Mouse (Mus musculus): ENCODE data around the gene Bdnf. TPM values are rescaled to one million over a fixed set of nuclear protein-coding genes. Genes with fewer than 3 reads are reported as not detected.

Gene Bdnf
- polyA plus RNA-seq, 1 experiment, result 1.5 TPM

DNA sequence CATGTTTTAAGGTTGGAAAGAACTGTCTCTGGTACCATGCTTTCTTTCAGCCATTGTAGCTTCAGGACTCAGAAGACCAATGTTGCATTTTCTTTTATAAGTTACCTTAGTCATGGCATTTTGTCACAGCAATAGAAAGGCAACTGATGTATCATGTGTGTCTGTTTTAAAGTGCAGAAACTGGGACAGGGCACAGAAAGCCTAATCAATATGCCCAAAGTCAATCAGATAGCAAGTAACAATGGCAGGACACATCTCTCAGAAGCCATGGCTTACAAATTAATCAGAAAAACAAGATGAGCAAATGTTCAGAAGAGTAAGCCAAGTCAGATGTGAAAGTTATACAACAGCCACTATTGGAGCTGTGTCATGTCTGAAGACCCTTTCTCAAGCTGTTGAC is 73.9 kb downstream of the Bdnf start:
- H3K9me3 ChIP-seq (replicated peaks; ENCODE audit: control insufficient read depth, insufficient read depth, low read length, poor library complexity, severe bottlenecking), result no peaks in the 10 kb centered on the region

DNA sequence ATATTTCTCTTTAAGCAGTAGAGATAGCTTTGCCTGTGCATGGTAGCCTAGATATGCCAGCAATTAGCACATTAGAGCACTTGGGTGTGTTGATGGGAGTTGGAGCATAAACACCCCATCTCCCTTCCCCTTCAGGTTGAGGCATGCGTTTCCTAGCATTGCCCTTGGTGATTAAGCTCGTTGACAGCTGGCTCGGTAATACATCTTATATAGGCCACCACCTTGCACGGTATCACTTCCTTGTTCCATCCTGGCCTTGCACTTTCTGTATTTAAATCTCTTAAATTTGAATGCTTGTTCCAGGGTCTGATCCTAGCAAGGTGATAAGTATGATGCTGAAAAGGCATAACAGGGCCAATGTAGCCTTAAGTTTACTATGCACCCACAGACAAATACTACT is 74.3 kb downstream of the Bdnf start:
- H3K9ac ChIP-seq (ENCODE audit: low read depth, poor library complexity, severe bottlenecking), result no peak overlapping the region
- H3K9me3 ChIP-seq (replicated peaks; ENCODE audit: control insufficient read depth, insufficient read depth, low read length, poor library complexity, severe bottlenecking), result no peaks in the 10 kb centered on the region
- TF ChIP-seq CTCF (IDR thresholded peaks at IDR 0.05; ENCODE audit: low read depth, low read length), result no peak
- TF ChIP-seq POLR2A (IDR thresholded peaks at IDR 0.05; ENCODE audit: insufficient read depth, low read length), result no peak
- no peak for TF ChIP-seq EP300 (IDR thresholded peaks at IDR 0.05; ENCODE audit: insufficient read depth, low read depth, low read length)
- no peak overlapping the region for H3K4me3 ChIP-seq (ENCODE audit: low read depth, low read length)
- no peaks in the 10 kb centered on the region for H3K27me3 ChIP-seq (ENCODE audit: control insufficient read depth, insufficient read depth, low read length, poor library complexity, severe bottlenecking)
- H3K4me1 ChIP-seq (ENCODE audit: control insufficient read depth, insufficient read depth, low read length), result no peaks in the 10 kb centered on the region
- H3K36me3 ChIP-seq (ENCODE audit: control insufficient read depth, insufficient read depth, low read length, poor library complexity, severe bottlenecking), result no peaks in the 10 kb centered on the region
- no peak overlapping the region for H3K27ac ChIP-seq (ENCODE audit: insufficient read depth, low read length)

More for the DNA sequence above, 73.9 kb downstream of the Bdnf start:
- Histone ChIP-seq H3K9ac (ENCODE audit: low read depth, poor library complexity, severe bottlenecking) (no peak overlapping the region), H3K4me1 (ENCODE audit: control insufficient read depth, insufficient read depth, low read length) (no peaks in the 10 kb centered on the region), H3K4me3 (ENCODE audit: low read depth, low read length) (no peak overlapping the region), H3K27ac (ENCODE audit: insufficient read depth, low read length) (no peak overlapping the region), H3K36me3 (ENCODE audit: control insufficient read depth, insufficient read depth, low read length, poor library complexity, severe bottlenecking) (no peaks in the 10 kb centered on the region), H3K27me3 (ENCODE audit: control insufficient read depth, insufficient read depth, low read length, poor library complexity, severe bottlenecking) (no peaks in the 10 kb centered on the region)
- TF ChIP-seq CTCF (IDR thresholded peaks at IDR 0.05; ENCODE audit: low read depth, low read length), result no peak
- no peak for TF ChIP-seq POLR2A (IDR thresholded peaks at IDR 0.05; ENCODE audit: insufficient read depth, low read length)
- TF ChIP-seq EP300 (IDR thresholded peaks at IDR 0.05; ENCODE audit: insufficient read depth, low read depth, low read length), result no peak

DNA sequence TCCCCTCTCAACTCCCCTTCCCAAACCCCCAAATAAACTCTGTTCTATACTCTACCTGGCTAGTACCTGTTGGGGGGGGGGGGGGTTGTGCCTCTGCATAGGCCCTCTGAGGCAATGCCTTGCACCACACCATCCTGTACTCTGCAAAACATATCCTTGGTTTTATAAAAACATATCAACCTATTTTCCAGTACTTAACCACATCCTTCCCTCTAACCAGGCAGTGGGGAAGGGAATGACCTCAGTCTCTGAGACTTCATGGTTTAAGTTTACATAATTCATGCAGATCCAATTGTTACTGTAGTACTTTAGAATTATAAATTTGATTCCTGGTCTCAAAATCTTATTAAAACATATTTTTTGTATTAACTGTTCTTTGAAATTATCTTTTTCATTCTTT is 75.5 kb downstream of the Bdnf start:
- Histone ChIP-seq H3K27me3 (ENCODE audit: control insufficient read depth, insufficient read depth, low read length, poor library complexity, severe bottlenecking) (no peaks in the 10 kb centered on the region), H3K9ac (ENCODE audit: low read depth, poor library complexity, severe bottlenecking) (no peak overlapping the region), H3K36me3 (ENCODE audit: control insufficient read depth, insufficient read depth, low read length, poor library complexity, severe bottlenecking) (no peaks in the 10 kb centered on the region), H3K4me1 (ENCODE audit: control insufficient read depth, insufficient read depth, low read length) (no peaks in the 10 kb centered on the region), H3K4me3 (ENCODE audit: low read depth, low read length) (no peak overlapping the region), H3K27ac (ENCODE audit: insufficient read depth, low read length) (no peak overlapping the region), H3K9me3 (replicated peaks; ENCODE audit: control insufficient read depth, insufficient read depth, low read length, poor library complexity, severe bottlenecking) (no peaks in the 10 kb centered on the region)
- TF ChIP-seq POLR2A (IDR thresholded peaks at IDR 0.05; ENCODE audit: insufficient read depth, low read length) (no peak), EP300 (IDR thresholded peaks at IDR 0.05; ENCODE audit: insufficient read depth, low read depth, low read length) (no peak), CTCF (IDR thresholded peaks at IDR 0.05; ENCODE audit: low read depth, low read length) (no peak)

DNA sequence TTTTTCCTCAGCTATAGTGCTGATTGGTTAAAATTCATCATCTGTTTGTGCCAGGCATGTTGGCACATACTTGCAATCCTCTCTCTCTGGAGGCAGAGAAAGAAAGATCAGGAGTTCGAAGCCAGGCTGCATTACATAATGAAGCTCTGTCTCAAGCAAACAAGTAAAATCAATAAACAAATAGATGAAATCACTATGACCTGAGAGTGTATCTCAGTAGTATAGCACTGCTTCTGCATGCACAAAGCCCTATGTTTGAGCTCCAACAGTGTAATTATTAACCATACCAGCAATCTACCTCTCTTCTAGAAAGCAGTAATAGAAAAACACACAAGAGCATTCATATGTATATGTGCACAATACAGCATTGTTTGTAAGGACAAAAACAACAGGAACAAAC is 76.0 kb downstream of the Bdnf start:
- TF ChIP-seq CTCF (IDR thresholded peaks at IDR 0.05; ENCODE audit: low read depth, low read length) (no peak), EP300 (IDR thresholded peaks at IDR 0.05; ENCODE audit: insufficient read depth, low read depth, low read length) (no peak), POLR2A (IDR thresholded peaks at IDR 0.05; ENCODE audit: insufficient read depth, low read length) (no peak)
- no peak overlapping the region for H3K4me3 ChIP-seq (ENCODE audit: low read depth, low read length)
- no peaks in the 10 kb centered on the region for H3K27me3 ChIP-seq (ENCODE audit: control insufficient read depth, insufficient read depth, low read length, poor library complexity, severe bottlenecking)
- H3K9me3 ChIP-seq (replicated peaks; ENCODE audit: control insufficient read depth, insufficient read depth, low read length, poor library complexity, severe bottlenecking), result no peaks in the 10 kb centered on the region
- no peaks in the 10 kb centered on the region for H3K4me1 ChIP-seq (ENCODE audit: control insufficient read depth, insufficient read depth, low read length)
- no peak overlapping the region for H3K27ac ChIP-seq (ENCODE audit: insufficient read depth, low read length)
- H3K36me3 ChIP-seq (ENCODE audit: control insufficient read depth, insufficient read depth, low read length, poor library complexity, severe bottlenecking), result no peaks in the 10 kb centered on the region
- H3K9ac ChIP-seq (ENCODE audit: low read depth, poor library complexity, severe bottlenecking), result no peak overlapping the region

DNA sequence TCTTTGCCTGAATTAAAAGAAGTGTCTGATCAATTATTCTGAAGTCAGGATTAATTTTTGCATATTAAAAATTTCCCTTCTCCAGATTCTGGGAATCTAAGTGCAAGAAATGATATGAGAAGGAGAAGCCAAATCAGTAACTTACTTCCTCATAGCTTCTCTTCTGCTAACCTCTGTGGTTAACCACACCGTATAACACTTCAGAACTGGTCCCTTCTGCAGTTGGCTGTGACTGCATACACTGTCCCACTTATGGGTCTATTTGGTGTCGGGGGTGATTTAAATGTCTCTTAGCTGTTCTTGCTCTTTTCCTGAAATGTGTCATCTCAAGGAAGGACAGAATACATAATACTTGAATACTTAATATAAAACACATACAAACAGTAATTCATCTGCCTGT is 81.8 kb downstream of the Bdnf start:
- Histone ChIP-seq H3K9me3 (replicated peaks; ENCODE audit: control insufficient read depth, insufficient read depth, low read length, poor library complexity, severe bottlenecking) (no peaks in the 10 kb centered on the region), H3K9ac (ENCODE audit: low read depth, poor library complexity, severe bottlenecking) (no peak overlapping the region), H3K27ac (ENCODE audit: insufficient read depth, low read length) (no peak overlapping the region), H3K4me1 (ENCODE audit: control insufficient read depth, insufficient read depth, low read length) (no peaks in the 10 kb centered on the region), H3K4me3 (ENCODE audit: low read depth, low read length) (no peak overlapping the region), H3K36me3 (ENCODE audit: control insufficient read depth, insufficient read depth, low read length, poor library complexity, severe bottlenecking) (no peaks in the 10 kb centered on the region), H3K27me3 (ENCODE audit: control insufficient read depth, insufficient read depth, low read length, poor library complexity, severe bottlenecking) (no peaks in the 10 kb centered on the region)
- TF ChIP-seq POLR2A (IDR thresholded peaks at IDR 0.05; ENCODE audit: insufficient read depth, low read length) (no peak), CTCF (IDR thresholded peaks at IDR 0.05; ENCODE audit: low read depth, low read length) (no peak), EP300 (IDR thresholded peaks at IDR 0.05; ENCODE audit: insufficient read depth, low read depth, low read length) (no peak)

DNA sequence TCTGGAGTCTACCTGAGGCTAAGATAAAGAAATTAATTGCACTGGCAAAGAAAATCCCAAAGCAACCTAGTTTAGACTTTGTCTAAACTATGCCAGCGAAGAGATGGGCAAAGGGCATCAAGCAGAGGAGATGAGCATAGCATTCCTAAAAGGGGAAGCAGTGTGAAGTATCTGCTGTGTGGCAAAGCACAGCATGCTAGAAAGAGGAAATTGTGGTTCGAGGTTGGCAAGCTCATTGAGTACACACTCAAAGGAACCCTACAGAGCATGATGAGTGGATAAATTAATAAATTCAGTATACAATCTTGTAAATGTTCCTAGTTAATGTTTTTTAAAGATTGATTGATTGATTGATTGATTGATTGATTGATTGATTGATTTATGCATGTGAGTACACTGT is 92.3 kb downstream of the Bdnf start:
- Histone ChIP-seq H3K27me3 (ENCODE audit: control insufficient read depth, insufficient read depth, low read length, poor library complexity, severe bottlenecking) (no peaks in the 10 kb centered on the region; the same call in 1 of the 2 replicates), H3K4me1 (ENCODE audit: control insufficient read depth, insufficient read depth, low read length) (no peaks in the 10 kb centered on the region), H3K4me3 (ENCODE audit: low read depth, low read length) (no peak overlapping the region), H3K9me3 (replicated peaks; ENCODE audit: control insufficient read depth, insufficient read depth, low read length, poor library complexity, severe bottlenecking) (no peaks in the 10 kb centered on the region), H3K36me3 (ENCODE audit: control insufficient read depth, insufficient read depth, low read length, poor library complexity, severe bottlenecking) (no peaks in the 10 kb centered on the region), H3K27ac (ENCODE audit: insufficient read depth, low read length) (no peak overlapping the region), H3K9ac (ENCODE audit: low read depth, poor library complexity, severe bottlenecking) (no peak overlapping the region)
- TF ChIP-seq CTCF (IDR thresholded peaks at IDR 0.05; ENCODE audit: low read depth, low read length) (no peak), EP300 (IDR thresholded peaks at IDR 0.05; ENCODE audit: insufficient read depth, low read depth, low read length) (no peak), POLR2A (IDR thresholded peaks at IDR 0.05; ENCODE audit: insufficient read depth, low read length) (no peak)
